Mouse (Mus musculus): Measurements from ENCODE around the gene Psmg3.

DNA sequence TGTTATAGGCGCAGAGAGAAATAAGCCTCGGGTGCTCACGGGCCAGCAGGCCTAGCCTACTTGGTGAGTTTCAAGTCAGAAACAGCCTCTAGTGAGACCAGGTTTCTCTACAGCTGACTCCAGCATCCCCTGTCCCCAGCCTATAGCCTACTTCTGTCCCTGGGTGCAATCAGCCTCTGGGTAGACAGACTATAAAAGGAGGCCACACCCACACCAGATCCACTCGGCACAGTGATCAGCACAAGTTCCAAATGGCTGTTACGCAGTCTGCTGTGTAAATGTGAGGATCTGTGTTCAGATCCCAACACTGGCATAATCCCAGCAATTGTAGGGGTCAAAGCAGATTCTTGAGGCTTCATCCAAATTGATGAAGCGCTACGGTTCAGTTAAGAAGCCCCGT is 23.5 kb downstream of the Psmg3 start:
- TF ChIP-seq POLR2A (IDR thresholded peaks at IDR 0.05; ENCODE audit: insufficient read length, low read depth) = no peak
- TF ChIP-seq USF1 (IDR thresholded peaks at IDR 0.05; ENCODE audit: low read depth) = no peak
- TF ChIP-seq MAX (IDR thresholded peaks at IDR 0.05; ENCODE audit: low read depth) = no peak
